Mouse (Mus musculus) retina, adult 2 months (tissue): Measurements from ENCODE around the gene Ddx19a.
"Not testable (repeated sequence)": the region's sequence is repeated elsewhere in the genome, so short reads cannot be mapped to it uniquely, and the experiment has no call there.

Experiments
- DNase-seq: peaks from one replicate; pipeline ENCODE4 v3.0.0-alpha.2; 2012; ENCODE audit warnings: low read depth, low spot score

Gene Ddx19a

DNA sequence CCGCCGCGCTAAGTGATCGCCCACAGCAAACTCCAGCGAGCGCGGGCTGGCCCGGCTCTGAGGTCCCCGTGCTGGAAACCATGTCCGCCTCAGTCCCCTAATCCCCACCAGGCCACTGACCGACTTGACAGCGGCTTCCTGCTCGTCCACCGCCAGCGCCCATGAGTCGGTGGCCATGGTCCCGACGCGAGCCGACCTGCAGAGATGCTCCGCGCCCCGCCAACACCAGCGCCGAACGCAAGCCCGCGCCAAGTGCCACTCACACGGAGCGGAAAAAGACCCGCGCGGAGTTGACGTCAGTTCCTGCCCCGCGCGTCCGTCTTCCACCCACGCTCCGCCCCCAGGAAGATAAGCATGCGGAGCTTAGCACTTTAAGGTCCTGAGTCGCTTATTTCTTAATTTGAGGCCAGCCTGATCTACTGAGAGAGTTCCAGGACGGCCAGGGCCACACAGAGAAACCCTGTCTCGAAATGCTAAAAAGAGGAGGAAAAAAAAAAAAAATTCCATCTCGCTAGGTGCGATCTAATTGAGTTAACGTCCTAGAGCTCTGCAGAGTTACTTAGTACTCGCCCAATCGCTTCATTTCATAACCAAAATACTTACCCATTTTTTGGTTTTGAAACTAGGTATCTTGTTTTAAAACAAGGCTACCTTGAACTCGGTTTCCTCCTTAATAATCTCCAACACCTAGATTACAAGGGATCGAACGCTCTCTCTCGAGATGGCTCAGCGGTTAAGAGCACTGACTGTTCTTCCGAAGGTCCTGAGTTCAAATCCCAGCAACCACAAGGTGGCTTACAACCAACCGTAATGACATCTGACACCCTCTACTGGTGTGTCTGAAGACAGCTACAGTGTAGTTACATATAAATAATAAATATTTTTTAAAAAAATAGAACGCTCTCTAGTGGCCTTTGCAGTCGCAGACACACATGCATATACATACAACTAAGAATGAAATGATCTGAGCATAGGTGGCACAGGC is at the start of gene Ddx19a:
TSS of gene Ddx19a (minus strand) at position 254 of the 985 bp plus-strand sequence.
- DNase-seq, result peak; percentile 84

DNA sequence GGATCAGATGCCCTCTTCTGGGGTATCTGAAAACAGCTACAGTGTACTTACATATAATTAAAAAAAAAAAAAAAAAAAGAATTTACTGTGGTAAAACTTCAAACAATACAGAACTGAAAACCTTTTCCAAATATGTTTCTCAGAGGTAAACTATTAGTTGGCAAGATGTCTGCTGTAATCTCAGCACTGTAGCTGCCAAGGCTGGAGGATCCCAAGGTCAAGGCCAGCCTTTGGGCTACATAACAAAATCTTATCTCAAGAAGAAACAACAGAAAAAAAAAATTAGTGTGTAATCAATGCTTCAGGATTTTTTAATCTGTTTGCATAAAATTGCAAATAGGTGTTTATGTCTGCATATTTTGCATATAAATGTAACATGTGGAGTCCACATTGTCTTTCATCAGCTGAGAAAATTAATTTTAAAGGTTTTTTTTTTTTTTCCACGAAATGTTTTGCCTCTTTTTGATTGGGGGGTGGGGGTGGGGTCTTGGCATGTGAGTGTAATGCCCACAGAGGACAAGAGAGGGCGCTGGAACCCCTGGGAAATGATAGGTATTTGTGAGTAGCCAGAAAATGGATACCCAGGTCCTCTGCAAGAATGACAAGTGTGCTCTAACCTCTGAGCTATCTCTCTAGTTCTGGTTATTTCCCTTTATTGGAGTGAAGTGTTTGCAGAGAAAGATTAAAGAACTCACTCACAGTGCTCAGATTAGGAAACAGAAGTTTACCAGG is 46.6 kb upstream of the Ddx19a start:
- DNase-seq, result no peak

DNA sequence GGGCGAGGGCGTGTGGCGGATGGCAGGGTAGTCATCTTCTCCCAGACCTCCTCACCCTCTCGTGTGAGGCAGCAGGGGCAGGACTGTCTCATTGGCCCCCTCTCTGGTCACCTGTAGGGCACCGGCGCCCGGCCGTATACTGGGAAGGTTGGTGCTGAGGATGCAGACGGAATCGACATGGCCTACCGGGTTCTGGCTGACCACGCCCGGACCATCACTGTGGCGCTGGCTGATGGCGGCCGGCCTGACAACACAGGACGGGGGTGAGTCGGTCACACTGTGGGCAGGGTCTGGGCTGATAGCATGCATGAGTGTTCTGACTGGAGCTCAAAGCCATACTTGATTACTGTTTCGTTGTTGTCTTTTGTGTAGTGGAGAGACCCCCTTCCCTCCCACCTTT is 44.9 kb upstream of the Ddx19a start:
- no peak for DNase-seq

DNA sequence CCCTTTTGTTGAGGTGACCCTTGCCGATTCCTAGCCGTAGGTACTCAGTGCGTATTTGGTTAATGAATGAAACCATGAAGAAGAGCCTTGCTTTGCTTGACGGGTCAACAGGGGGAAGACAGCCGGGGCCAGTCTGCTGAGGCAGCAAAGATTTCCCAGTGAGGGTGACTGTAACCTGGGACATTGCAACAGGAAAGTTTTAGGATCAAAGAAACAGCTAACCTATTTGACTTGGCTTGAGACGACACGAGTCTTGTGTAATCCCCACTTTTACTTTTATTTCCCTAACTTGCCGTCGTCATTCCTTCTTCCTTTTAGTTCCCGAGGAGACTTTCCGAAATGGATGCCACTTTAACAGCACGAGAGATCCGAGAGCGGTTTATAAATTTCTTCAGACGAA is 39.0 kb upstream of the Ddx19a start:
- DNase-seq, result no peak

DNA sequence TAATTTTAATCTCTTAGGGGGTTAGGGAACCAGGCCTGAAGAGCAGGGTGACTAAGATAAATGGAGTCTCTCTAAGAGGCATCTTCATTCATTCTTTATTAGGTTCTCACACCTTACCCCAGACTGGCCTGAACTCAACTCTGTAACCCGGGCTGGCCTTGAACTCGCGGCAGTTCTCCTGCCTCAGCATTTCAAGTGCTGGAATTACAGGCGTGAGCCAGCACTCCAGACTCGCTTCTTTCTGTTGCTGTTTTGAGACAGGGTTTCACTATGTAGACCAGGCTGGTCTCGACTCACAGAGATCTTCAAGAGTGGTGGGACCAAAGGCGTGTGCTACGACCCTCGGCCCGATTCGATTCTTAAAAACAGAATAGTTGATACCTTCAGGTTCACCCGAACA is 36.7 kb upstream of the Ddx19a start:
- no peak for DNase-seq

DNA sequence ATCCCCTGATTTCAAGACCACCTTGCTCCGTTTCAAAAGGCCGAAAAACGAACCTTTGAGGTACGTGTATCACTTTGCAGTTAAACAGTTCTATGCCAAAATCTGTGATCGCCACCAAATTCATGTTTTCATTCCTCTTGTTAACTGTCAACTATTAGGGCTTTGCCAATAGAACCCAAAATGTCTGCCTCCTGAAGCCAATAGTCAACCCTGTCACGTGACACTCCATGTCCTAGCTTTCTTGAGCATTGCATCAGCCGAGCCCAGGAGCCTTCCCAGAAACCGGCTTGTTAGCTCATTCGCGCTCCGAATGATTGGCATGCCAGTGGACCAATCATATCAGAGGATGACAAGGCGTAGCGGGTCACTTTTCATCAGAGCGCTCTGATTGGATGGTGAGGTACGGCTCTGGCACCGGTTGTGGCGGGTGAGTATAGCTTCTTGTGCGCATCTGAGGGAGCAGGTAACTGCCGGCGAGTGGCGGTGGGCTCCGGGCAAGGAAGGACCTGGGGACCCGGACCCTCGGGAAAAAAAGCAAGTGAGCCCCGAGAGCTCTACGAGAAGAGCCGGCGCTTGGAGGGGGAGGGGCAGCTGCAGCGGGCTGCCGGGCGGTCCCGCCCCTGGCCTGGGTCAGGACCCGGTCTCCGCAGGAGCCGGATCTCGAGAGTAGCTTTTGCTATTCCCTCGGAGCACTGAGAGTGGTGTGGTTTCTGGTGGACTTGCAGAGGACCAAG is 36.0 kb upstream of the Ddx19a start:
- DNase-seq, result peak; percentile 100

DNA sequence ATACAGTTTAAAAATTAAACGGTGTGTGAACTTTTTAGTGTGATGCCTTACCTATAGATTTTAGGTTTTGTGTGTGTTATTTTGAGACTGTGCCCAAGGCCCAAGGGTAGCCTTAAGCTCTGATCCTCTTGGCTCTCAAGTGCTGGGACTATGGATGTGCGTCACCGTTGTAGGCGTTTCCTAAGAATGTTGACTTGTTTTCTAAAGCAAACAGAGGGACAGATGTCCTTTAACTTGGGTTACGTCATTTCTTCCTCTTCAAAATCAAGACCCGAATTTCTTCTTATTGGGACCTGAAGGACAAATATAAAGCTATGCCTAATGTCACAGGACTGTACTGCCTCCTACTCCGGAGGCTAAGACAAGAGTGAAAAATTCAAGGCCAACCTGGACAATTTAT is 35.3 kb upstream of the Ddx19a start, which contains the start of gene Aars:
TSS of gene Aars (plus strand) at position 229 of the 400 bp plus-strand sequence.
- DNase-seq, result no peak

DNA sequence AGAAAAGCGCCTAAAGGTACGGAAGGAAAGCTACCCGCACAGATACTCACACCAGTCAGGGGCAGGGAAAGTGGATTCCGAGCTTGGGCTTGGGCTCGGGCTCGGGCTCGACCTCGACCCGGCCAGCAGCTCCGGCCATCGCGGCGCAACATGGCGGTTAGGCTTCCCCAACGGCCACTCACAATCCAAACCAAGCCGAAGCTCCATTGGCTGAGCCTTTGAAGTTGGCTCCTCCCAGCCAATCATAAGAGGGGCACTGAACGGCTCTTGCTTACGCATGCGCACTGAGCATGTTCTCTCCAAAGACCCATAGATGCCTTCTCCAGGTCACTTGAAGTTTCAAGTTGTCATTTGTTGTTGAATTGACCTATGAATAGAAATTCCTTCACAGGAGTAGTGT is 34.0 kb upstream of the Ddx19a start, which contains the start of gene Ddx19b:
TSS of gene Ddx19b (minus strand) at position 180 of the 400 bp plus-strand sequence.
- no peak for DNase-seq

DNA sequence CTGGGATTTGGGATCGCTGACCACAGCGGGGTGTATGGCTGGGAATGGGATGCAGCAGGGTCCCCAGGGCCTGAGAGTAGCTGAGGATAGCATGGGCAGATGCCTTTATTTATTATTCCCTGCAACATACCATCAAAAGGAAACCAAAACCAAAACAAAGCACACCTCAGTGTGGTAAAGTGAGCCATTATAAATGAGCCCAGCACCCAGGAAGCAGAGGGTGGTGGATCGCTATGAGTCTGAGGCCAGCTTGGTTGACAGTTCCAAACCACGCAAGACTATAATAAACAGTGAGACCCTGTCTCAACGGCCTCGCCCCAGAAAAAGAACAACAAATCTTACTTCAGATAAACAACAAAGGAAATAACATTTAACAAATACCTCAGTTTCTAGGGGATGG is 32.4 kb upstream of the Ddx19a start:
- no peak for DNase-seq

DNA sequence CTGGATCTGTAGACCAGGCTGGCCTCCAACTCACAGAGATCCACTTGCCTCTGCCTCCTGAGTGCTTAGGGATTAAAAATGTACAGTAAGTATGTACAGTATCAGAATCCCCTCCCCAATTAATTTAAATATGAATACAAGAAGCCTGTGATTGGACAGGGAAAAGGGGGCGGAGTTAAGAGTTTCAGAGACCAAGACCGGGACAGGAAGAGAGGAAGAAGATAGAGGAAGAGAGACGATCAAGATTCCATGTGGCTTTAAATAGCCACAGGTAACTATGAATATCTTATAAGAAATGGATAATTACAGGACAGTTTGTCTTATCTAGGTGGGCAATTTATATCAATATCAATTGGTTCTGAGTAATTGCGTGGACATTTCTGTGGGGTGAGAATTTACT is 32.0 kb upstream of the Ddx19a start:
- no peak for DNase-seq

DNA sequence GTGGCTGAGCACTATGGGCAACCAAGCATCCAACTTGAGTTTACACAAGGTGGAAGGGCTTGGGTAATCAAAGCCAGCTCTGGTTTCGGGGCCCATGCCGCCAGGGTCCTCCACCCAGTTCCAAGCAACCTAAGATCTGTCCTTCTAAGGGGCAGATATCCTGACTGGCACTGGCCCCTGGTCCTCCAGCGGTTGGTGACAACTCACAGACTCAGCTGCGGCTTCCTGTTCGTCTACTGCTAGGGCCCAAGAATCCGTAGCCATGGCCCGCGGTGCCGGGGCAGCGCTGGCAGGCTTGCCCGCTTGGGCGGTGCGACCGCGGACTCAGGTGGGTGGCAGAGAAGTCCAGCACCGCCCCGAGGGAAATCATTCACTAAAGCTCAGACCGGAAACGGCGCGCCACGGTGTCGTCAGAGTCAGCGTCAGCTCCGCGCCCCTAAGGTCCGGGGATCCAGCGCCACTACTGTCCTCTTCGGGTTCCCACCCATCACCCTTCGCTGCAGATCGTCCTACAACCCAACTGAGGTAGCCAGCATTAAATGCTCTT is 29.9 kb upstream of the Ddx19a start:
- peak; percentile 69 for DNase-seq

DNA sequence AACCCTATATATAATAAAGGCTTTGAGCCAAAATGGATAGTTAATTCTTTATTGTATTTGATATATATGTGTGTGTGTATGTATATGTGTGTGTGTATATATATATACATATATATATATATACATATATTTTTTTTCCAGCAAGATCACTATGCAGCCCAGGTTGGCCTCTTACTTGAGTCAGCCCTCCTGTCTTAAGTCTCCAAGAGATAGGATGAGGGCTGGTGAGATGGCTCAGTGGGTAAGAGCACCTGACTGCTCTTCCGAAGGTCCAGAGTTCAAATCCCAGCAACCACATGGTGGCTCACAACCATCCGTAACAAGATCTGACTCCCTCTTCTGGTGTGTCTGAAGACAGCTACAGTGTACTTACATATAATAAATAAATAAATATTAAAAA is 29.0 kb upstream of the Ddx19a start:
- not testable (repeated sequence) for DNase-seq

DNA sequence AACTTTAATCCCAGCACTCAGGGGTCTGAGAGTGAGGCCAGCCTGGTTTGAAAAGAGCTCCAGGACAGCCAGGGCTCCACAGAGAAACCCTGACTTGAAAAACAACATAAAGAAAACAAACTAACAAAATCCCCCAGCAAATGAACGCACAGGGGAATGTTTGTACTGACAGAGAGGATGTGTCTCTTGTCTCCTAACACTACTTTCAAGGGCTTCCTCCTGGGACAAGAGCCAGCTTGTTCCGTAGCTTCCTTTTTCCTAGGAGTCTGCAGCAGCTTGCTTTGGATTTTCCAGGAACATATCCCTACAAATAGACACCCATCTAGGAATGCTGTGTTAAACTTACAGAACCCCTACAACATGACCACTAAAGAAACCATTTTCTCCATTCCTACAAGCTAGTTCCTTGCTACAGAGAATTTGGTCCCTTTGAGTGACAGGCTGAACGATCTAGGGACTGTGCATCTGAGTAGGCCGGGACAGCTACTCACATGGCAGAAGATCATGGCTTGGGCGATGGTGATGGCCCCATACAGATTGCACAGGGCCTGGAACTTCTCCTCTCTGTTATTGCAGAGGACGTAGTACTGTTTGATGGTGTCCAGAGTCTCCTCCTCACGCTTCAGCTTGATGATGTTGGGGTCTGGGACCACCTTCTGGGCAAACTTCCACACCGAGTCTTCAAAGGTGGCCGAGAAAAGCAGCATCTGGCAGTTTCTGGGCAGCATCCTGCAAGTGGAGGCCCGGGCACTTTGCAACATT is 12.8 kb upstream of the Ddx19a start:
- DNase-seq, result not testable (repeated sequence)

DNA sequence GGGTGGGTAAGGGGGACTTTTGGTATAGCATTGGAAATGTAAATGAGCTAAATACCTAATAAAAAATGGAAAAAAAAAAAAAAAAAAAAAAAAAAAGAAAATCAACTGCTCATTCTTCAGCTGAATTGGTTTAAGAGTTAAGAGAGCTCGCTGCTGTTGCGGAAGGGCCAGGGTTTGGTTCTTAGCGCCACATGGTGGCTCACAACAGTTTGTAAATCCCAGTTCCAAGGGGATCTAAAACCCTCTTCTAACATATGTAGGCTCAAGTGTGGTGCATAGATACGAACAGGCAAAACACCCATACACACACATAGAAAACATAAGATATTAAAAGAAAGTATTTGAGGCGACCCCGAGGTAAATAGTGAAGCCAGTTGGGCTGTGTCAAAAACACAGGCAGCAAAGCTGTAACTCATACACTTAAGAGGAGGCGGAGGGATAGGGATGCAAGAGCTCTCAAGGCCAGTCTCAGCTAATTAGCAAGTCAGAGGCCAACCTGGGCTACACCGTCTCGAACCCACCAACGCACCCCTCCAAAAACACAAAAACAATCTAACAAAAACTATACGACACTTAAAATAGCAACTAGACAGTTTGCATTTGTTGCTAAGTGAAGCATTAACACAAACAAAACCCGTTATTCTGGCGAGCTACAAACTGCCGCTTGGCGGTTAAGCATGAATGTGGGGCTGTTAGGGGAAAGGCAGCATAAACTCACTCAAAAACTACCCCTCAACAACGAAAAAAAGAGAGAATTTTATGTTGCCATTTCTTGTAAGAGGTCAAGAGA is 764 bp downstream of the Ddx19a start:
- no peak for DNase-seq

DNA sequence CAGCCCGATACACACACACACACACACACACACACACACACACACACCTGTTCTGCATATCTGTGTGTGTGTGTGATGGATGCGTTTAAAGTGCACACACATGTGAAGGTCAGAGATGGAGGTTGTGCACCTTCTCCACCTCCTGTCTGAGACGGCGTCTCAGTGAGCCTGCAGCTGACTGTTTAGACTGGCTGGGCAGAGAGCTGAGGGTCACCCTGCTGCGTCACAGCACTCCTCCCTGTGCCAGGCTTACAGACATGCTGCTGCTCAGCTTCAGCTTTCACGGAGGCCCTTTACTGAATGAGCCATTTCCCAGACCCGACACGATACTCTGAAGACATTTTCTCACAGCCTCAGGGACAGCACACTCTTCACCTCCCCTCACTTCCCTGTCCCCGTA is 7.6 kb downstream of the Ddx19a start:
- no peak for DNase-seq

DNA sequence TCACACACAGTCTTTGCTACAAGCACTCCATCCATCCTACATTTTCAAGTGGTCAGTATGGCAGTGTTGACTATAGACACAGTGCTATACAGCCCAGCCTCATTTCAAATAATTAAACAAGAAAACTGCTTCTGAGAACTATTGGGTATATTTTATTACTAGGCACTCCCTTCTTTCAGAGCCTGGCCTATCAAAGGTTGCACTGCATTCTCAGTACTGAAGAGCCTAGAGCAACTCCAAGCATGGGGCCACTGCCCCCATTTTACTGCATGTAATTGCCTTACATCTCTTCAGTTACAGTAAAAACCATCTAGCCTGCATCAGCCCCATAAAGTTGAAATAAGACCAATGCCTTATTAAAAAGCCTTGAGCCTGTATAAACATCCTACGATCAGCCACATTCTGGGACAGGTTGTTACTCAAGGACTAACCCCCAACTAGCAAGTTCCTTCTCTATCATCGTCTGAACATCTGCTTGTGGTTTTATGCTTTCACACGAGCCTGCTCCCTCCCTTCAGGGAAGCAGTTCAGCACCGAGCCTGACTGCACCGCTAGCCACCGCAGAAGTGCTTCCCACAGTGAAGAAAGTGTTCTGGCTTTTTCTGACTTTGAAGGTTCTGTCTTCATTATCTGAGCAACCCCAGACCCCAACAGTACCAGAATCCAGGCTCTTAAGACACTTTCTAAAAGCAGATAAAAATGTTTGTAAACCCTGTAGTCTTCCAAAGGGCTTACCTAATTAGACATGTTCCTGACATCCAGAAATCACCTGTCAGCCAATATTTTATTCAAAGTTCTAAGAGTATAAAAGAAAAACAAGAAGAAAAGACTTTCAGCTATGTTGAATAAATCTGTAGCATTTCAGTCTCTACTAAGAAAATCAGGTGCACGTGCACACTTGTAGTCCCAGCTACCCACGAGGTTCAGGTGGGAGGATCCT is 9.5 kb downstream of the Ddx19a start:
- no peak for DNase-seq

DNA sequence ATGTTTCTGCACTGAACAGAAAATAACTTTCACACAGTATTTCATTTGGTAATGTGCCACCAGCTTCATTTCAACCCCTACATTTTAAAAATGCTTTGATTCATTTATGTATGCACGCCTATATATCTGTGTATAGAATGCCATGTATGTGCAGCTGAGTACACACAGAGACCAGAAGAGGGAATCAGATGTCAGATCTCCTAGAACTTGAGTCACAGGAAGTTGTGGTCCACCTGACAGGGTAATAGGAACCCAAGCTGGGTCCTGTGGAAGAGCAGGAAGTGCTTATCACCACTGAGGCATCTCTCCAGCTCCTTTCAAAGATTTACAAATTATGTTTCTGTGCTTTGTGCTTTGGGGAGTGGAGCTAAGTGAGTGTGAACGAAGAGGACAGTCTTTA is 16.3 kb downstream of the Ddx19a start:
- DNase-seq, result no peak

DNA sequence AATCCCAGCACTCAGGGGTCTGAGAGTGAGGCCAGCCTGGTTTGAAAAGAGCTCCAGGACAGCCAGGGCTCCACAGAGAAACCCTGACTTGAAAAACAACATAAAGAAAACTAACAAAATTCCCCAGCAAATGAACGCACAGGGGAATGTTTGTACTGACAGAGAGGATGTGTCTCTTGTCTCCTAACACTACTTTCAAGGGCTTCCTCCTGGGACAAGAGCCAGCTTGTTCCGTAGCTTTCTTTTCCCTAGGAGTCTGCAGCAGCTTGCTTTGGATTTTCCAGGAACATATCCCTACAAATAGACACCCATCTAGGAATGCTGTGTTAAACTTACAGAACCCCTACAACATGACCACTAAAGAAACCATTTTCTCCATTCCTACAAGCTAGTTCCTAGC is 19.6 kb downstream of the Ddx19a start:
- DNase-seq, result not testable (repeated sequence)

DNA sequence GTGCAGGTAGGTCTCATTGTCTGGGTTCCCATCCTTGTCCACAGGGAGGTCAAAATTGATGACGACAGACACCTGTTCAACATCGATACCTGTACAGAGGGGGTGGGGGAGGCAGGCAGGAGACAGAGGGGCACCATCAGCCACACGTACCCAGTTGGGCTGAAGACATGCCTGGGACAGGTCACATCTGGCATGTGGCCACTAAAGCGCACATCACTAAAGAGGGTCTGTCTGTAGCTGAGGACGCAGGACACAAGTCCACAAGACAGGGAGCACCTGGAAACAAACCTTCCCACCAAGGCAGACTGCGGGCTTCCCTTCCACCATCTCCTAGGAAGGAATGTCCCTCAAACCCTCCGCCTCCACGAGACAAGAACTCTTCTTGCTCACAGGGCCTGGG is 21.1 kb downstream of the Ddx19a start:
- not testable (repeated sequence) for DNase-seq
